Mouse (Mus musculus) lung, postnatal 0 days (tissue): Measurements from ENCODE around the gene B3galt1. TPM values are rescaled to one million over a fixed set of nuclear protein-coding genes. Genes with fewer than 3 reads are reported as not detected.

Experiments
- ATAC-seq: fragments of 200-750 bp; cut with Nextera tagmentation; 2 replicates; pipeline ENCODE4 v1.8.0; 2017; ENCODE audit warnings: moderate library complexity
- DNase-seq: peaks from one replicate; pipeline ENCODE4 v3.0.0-alpha.2; 2016; ENCODE audit warnings: low spot score
- H3K27ac ChIP-seq: fragments of 300-500 bp; sonication (generic); 2 replicates; pipeline ENCODE4 v1.5.1; 2014; ENCODE audit warnings: antibody characterized with exemption, mild to moderate bottlenecking, low read length, mixed read lengths
- H3K27me3 ChIP-seq: fragments of 300-500 bp; sonication (generic); replicated peaks from 2 replicates; pipeline ENCODE4 v1.6.1; 2014; ENCODE audit warnings: low read length, mixed read lengths; ENCODE audit not compliant: insufficient read depth
- H3K36me3 ChIP-seq: fragments of 300-500 bp; sonication (generic); 2 replicates; pipeline ENCODE4 v1.6.1; 2014; ENCODE audit warnings: low read length, mixed read lengths; ENCODE audit not compliant: insufficient read depth
- H3K4me1 ChIP-seq: fragments of 300-500 bp; sonication (generic); 2 replicates; pipeline ENCODE4 v1.6.1; 2014; ENCODE audit warnings: antibody characterized with exemption, low read depth, low read length, mixed read lengths; ENCODE audit not compliant: insufficient read depth
- H3K4me2 ChIP-seq: fragments of 300-500 bp; sonication (generic); replicated peaks from 2 replicates; pipeline ENCODE4 v1.6.1; 2014; ENCODE audit warnings: low read depth, mild to moderate bottlenecking, low read length, moderate library complexity, mixed read lengths
- H3K4me3 ChIP-seq: fragments of 300-500 bp; sonication (generic); 2 replicates; pipeline ENCODE4 v1.5.1; 2014; ENCODE audit warnings: low read depth, low read length
- H3K9ac ChIP-seq: fragments of 300-500 bp; sonication (generic); replicated peaks from 2 replicates; pipeline ENCODE4 v1.6.1; 2014; ENCODE audit warnings: low read depth, mild to moderate bottlenecking
- H3K9me3 ChIP-seq: fragments of 300-500 bp; sonication (generic); 2 replicates; pipeline ENCODE4 v1.6.1; 2016; ENCODE audit warnings: low read length, mixed read lengths
- CTCF ChIP-seq: IDR thresholded peaks from 2 replicates; pipeline ENCODE4 v1.5.1; 2016; ENCODE audit warnings: antibody characterized with exemption, mild to moderate bottlenecking
- EP300 ChIP-seq: IDR thresholded peaks from 2 replicates; pipeline ENCODE4 v1.6.1; 2016; ENCODE audit warnings: antibody characterized with exemption, mild to moderate bottlenecking, control low read depth
- WGBS: fragments of 180-500 bp; shearing (Covaris S2); extraction: QIAGEN DNeasy Blood & Tissue Kit; methylation state at CpG from one replicate; pipeline ENCODE4 v1.1.7; 2014; 5-methylcytosine and 5-hydroxymethylcytosine counted together
- polyA plus RNA-seq: library from polyadenylated mRNA; unstranded; fragments of >200 nt; fragmentation: Nextera tagmentation; extraction: Ambion mirVana; gene quantifications from 2 replicates; pipeline ENCODE4 v1.2.1, GENCODE M21; 2015

B3galt1 gene
- polyA plus RNA-seq, 1 experiment from 2014 or later: 0.30 TPM

DNA sequence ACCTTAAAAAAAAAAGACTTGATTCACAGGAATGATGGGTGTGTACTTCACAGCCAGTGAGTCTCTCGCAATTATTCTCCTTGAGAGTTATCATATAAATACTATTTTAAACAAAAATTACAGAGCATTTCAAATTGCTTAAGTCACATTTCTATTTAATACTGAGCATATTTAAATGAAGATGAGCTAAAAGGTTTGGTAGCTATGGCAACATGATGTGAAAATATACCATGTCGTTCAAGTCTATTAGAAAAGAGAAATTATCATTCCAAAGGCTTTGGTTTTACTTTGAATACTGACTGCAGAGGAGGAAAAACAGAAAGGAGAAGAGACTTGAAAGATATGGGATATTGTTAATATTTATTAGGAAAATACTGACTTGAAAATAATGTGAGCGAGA lies 366.3 kb downstream of the B3galt1 start:
- 78% methylated on average over 3 of the region's 3 CpGs for WGBS
- Histone ChIP-seq H3K9me3 (no peaks in the 10 kb centered on the region), H3K27me3 (no peaks in the 10 kb centered on the region), H3K36me3 (no peaks in the 10 kb centered on the region), H3K4me1 (no peaks in the 10 kb centered on the region), H3K4me3 (no peak overlapping the region), H3K9ac (no peak overlapping the region), H3K27ac (no peak overlapping the region), H3K4me2 (no peak overlapping the region)
- DNase-seq: no peak
- TF ChIP-seq CTCF (no peak), EP300 (no peak)
- no peak for ATAC-seq

DNA sequence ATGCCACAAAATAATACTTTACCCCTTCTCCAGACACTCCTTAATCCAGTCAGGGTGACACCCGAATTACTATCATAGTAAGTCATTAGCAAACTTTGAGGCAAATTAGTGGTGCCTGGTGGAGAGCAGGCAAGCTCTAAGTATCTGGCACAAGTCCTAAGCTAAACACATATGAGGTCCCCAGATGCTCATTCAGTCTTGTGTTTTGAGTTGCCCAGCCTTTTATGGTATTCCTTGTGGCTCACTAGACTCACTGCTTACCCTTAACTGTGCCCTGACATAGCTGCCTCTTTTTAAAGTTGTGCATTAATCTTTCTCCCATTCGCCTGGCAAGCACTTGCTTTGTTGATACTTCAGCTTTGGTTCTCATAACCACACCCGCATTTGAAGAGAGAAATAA lies 382.7 kb downstream of the B3galt1 start:
- H3K27ac ChIP-seq: no peak overlapping the region

DNA sequence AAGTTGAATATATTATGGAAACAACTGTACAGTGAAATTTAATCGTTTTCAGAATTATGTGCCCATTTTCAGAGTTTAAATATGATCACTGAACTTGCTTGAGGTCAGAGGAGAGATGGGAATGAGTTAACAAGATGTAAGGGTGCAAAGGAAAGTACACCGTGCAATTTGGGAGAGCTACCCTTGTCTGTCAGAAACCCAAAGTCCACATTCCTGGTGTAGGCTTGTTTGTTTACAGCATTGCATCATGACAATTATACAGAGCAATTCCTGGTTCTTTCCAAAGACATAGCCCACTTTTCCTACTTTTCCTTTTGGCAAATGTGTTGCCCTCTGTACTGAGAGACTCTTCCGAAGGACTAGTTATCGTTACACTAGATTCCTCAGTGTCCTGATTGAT lies 390.5 kb downstream of the B3galt1 start:
- no peaks in the 10 kb centered on the region for H3K36me3 ChIP-seq
- no peaks in the 10 kb centered on the region for H3K9me3 ChIP-seq
- no peaks in the 10 kb centered on the region for H3K27me3 ChIP-seq
- H3K4me2 ChIP-seq: no peak overlapping the region
- no peaks in the 10 kb centered on the region for H3K4me1 ChIP-seq
- DNase-seq (no peak), ATAC-seq (no peak)
- H3K27ac ChIP-seq: no peak overlapping the region
- no peak overlapping the region for H3K4me3 ChIP-seq
- no peak for TF ChIP-seq CTCF
- H3K9ac ChIP-seq: no peak overlapping the region
- 81% methylated on average over 4 of the region's 4 CpGs for WGBS

More for the DNA sequence above, 382.7 kb downstream of the B3galt1 start:
- Histone ChIP-seq H3K9me3 (no peaks in the 10 kb centered on the region), H3K4me2 (no peak overlapping the region), H3K27me3 (no peaks in the 10 kb centered on the region), H3K4me1 (no peaks in the 10 kb centered on the region), H3K9ac (no peak overlapping the region), H3K4me3 (no peak overlapping the region), H3K36me3 (no peaks in the 10 kb centered on the region)
- WGBS: 56% methylated on average over 3 of the region's 3 CpGs
- no peak for DNase-seq
- TF ChIP-seq EP300: no peak
- TF ChIP-seq CTCF: no peak
- no peak for ATAC-seq

DNA sequence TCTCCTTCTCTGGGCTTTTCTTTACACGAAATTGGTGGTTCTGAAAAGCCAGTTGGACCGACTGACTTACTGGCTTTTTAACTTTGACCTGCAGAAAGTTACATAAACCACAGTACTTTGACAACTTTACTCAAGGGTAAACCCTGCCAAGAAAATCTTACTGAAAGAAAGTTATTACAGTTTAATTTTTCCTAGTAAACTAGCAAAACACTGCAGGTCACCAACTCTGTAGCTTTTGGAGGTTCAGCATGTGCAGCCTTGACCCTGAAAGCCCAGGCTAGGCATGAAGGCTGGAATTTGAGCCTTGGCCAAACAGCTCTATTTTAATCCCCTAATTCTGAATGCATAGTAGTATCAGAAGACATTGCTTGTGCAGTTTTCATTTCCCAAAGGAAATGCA lies 391.9 kb downstream of the B3galt1 start:
- TF ChIP-seq EP300 (no peak), CTCF (no peak)
- Histone ChIP-seq H3K27ac (no peak overlapping the region), H3K4me1 (no peaks in the 10 kb centered on the region), H3K4me3 (no peak overlapping the region), H3K27me3 (no peaks in the 10 kb centered on the region), H3K9me3 (no peaks in the 10 kb centered on the region), H3K36me3 (no peaks in the 10 kb centered on the region), H3K4me2 (no peak overlapping the region), H3K9ac (no peak overlapping the region)
- no peak for DNase-seq
- WGBS: 71% methylated on average over 2 of the region's 2 CpGs
- no peak for ATAC-seq

DNA sequence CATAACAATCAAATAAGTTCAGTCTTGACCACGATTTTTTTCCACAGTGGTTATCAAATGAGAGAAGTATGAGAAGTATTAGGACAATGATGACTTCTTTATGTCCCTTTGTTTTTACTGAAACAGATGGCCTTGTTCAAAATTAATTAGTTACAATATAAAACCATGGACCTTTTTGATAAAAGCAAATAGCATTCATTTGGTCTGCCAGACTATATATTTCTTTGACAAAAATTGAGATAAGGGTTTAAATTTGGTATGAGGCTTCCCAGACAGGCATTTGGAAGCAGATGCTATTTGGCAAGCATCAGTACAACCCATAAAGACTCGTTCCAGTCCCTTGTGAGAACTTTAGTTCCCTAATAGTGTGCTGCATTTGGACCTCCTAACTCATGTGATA lies 395.0 kb downstream of the B3galt1 start:
- Histone ChIP-seq H3K9me3 (no peaks in the 10 kb centered on the region), H3K4me2 (no peak overlapping the region), H3K4me1 (no peaks in the 10 kb centered on the region), H3K4me3 (no peak overlapping the region), H3K27ac (no peak overlapping the region), H3K27me3 (no peaks in the 10 kb centered on the region), H3K9ac (no peak overlapping the region), H3K36me3 (no peaks in the 10 kb centered on the region)
- ATAC-seq (no peak), DNase-seq (no peak)
- 46% methylated on average over 2 of the region's 2 CpGs for WGBS
- TF ChIP-seq EP300: no peak
- no peak for TF ChIP-seq CTCF

DNA sequence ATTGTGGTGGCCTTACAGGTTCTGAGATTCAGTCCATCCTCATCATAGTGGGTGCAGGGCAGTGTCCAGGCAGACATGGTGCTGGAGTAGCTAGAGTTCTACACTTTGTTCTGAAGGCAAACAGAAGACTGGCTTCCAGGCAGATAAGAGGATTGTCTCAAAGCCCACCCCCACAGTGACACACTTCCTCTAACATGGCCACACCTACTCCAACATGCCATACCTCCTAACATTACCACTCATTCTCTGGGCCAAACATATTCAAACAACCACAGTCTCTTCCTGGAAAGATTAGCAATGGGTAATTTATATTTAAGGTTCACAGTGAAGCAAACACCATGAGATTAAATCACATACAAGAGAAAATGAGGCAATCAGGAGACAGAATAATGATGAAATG lies 403.1 kb downstream of the B3galt1 start:
- Histone ChIP-seq H3K36me3 (no peaks in the 10 kb centered on the region), H3K4me1 (no peaks in the 10 kb centered on the region), H3K9ac (no peak overlapping the region), H3K27me3 (no peaks in the 10 kb centered on the region), H3K27ac (no peak overlapping the region), H3K4me3 (no peak overlapping the region), H3K9me3 (no peaks in the 10 kb centered on the region), H3K4me2 (no peak overlapping the region)
- TF ChIP-seq EP300: no peak
- TF ChIP-seq CTCF: no peak
- no peak for ATAC-seq
- DNase-seq: no peak

DNA sequence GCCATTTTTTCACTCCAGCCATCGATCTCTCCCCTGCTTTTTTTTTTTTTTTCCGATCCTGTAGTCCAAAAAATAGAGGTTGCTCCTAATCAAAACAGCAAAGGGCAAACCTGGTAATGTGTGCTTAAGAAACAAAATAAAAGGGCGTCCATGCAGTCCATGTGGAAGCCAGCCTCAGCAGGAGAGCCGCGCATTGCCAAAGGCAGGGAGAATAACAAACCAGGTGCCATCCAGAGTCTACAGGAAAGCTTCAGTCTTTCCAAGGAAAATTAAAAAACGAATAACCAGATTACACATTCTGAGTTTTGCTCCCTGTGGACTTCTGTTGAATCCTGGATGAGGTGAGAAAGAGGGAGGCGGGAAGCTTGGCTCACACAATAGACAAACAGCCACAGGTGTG lies 405.4 kb downstream of the B3galt1 start:
- H3K27ac ChIP-seq: no peak overlapping the region
- H3K27me3 ChIP-seq: no peaks in the 10 kb centered on the region
- 67% methylated on average over 7 of the region's 7 CpGs for WGBS
- DNase-seq (no peak), ATAC-seq (no peak)
- H3K4me1 ChIP-seq: no peaks in the 10 kb centered on the region
- no peaks in the 10 kb centered on the region for H3K36me3 ChIP-seq
- no peak overlapping the region for H3K4me2 ChIP-seq
- TF ChIP-seq CTCF: no peak
- TF ChIP-seq EP300: no peak
- H3K4me3 ChIP-seq: no peak overlapping the region
- H3K9ac ChIP-seq: no peak overlapping the region
- no peaks in the 10 kb centered on the region for H3K9me3 ChIP-seq
